Mouse (Mus musculus) T-helper 1 cell (primary cell): Measurements from ENCODE around the gene Gm47985.
"Not testable (repeated sequence)": the region's sequence is repeated elsewhere in the genome, so short reads cannot be mapped to it uniquely, and the experiment has no call there.

ENCODE experiments used
- in situ Hi-C: fragments of 300-600 bp; cut with MboI, MseI; formaldehyde crosslinking; loops from one replicate; pipeline ENCODE4 v1.15.1; 2025; ENCODE audit warnings: high pct_unique_total_duplicates

Gene Gm47985

DNA sequence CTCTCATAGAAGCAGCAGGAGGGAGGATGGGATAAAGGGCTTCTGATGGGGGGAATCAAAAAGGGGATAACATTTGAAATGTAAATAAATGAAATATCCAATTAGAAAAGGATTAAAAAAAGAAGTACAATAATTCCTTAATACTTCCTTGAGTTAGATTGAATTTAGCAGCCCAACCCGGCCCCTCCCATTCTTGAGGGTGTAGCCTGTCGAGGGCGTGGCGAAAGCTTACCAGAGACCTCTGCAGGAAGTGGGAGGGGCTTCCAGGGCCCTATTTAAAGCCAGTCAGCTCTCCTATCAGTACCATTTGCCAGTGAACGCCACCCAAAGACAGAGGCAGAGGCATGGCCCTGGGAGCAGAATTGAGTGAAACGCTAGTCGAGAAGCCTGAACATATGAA is at the start of gene Gm47985:
TSS of gene Gm47985 (plus strand) at position 272 of the 400 bp plus-strand sequence.
- in situ Hi-C loops: not testable (repeated sequence)

GRCm38 (mm10) chr1:151132686-151133085 is 49.7 kb upstream of the Gm47985 start:
- in situ Hi-C loops: no loop called here

GRCm38 (mm10) chr1:151138388-151138787 is 43.9 kb upstream of the Gm47985 start:
- in situ Hi-C loops: no loop called here

GRCm38 (mm10) chr1:151140956-151141355 is 41.4 kb upstream of the Gm47985 start:
- in situ Hi-C loops: no loop called here

DNA sequence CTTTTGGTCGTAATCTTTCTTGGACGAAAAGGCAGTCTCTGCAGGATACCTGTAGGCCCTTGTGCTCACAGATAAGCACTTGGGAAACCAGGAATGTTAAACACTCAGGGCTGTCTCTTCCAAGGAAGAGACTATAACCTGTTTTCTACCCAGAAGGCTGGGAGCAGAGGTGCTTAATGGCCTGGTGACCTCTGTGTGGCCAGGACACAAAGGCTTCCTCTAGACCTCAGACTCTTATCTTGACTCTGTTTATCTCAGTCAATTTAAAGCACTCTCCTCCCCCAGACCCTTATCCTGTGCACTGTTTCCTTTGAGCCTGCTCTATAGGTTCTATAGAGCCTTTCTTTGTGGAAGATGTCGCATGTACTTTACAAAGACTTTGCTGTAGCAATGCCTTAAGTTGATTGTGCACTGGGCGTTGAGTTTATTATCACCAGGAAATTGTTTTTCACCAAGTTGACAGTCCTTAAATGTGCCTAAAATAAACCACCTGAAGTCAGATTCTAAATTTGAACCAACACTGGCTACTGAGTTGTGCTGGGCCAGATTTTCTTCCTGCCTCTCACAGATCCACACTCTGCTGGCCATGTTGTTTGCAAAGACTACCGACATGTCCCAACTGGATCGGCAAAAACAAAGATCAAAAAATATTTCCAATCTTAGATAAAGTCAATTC is 37.7 kb upstream of the Gm47985 start:
- in situ Hi-C loops: no loop called here

GRCm38 (mm10) chr1:151147801-151148200 is 34.5 kb upstream of the Gm47985 start:
- in situ Hi-C loops: no loop called here

DNA sequence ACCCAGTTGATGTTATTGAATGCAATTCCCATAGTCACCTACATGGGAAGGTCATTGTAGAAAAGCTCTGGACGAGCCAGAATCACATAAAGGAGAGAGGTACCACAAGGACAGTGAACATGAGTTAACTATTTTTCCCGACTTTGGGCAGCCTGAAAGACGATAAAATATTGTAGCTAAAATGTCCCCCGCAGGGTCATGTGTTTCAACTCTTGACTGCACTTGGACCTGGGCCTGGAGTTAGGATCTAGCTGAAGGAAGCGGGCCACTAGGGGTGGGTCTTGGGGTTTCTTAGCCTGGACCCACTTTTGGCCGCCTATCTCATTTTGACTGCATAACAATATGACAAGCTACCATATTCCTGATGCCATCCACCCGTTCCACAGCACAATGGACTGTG is 32.1 kb upstream of the Gm47985 start:
- in situ Hi-C loops: no loop called here

- in situ Hi-C loops: no loop called here
Observed at GRCm38 (mm10) chr1:151151089-151151488, 31.2 kb upstream of the Gm47985 start.

DNA sequence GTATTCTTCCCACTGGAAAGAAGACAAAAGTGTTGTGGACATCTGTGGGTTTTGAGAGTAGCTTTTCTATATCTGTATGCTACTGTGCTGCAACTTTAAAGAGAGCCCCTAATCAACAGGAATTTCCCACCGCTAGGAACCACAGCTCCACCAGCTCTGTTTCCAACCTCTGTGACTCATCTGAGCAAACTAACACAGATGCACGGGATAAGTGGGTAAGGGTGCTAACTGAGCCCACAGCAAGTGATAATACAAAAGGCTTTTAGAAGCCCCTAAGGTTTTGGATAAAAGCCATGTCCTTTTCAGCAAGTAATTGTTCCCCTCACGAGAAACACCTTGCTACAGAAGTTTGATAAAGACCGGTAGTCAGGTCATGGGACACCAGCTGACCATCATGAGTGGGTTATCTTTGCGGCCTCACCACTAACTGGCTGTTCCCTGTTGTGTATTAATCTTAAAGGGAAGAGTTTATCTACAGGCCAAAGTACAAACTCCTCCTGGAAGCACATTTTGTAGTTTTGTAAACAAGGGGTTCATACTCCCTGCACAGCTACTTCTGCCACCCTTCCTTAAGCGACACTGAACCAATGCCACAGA is 29.2 kb upstream of the Gm47985 start:
- in situ Hi-C loops: no loop called here

- in situ Hi-C loops: not testable (repeated sequence)
Observed at GRCm38 (mm10) chr1:151154131-151154530, 28.2 kb upstream of the Gm47985 start.

GRCm38 (mm10) chr1:151156129-151156528 is 26.2 kb upstream of the Gm47985 start:
- in situ Hi-C loops: no loop called here

- in situ Hi-C loops: no loop called here
Observed at GRCm38 (mm10) chr1:151156777-151157632, 25.3 kb upstream of the Gm47985 start.

DNA sequence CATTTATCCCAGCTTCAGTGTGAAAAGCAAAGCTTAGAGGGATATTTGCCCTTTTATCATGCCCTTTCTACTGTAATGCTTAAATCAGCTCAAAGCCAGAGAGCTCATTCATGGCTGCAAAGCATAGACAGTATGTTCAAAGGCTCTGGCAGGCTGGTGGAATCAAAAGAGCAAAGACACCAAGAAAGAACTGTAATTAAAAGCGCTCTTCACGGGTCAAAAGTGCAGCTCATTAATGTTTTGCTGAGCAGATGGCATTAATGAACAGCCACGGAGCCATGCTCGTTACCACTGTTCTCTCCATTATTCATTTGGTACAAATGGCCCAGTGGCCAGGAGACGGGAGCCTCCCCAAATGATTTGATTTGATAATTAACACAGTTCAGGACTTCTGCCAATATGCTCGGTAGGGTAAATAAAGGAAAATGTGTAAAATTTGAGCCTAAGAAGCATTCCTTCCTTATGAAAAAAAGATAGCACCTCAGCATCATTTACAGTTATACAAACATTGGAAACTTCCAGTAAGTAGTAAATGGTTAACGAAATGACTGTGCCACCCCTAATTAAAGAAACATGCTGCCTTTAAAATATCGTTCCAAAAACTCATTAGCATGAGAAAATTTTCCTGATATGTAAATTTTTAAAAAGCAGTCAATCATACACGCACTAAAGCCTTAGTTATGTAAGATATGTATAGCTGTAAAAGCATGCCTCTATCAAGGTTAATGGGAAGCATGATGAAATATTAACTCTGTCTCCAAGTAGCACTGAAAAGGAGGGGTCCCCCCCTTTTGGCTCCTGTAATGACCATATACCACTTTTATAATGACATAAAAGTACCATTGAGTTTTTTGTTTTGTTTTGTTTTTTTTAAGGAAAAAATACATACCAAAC is 24.1 kb upstream of the Gm47985 start:
- in situ Hi-C loops: no loop called here

- in situ Hi-C loops: no loop called here
Observed at GRCm38 (mm10) chr1:151158857-151159510, 23.4 kb upstream of the Gm47985 start.

- in situ Hi-C loops: loop anchor here (5.0 kb wide), 1 partner anchor 74 kb away; no protein-coding TSS in a partner anchor
Observed at GRCm38 (mm10) chr1:151166031-151166430, 16.3 kb upstream of the Gm47985 start.

- in situ Hi-C loops: loop anchor here (5.0 kb wide), 1 partner anchor 75 kb away; no protein-coding TSS in a partner anchor
Observed at GRCm38 (mm10) chr1:151167297-151168047, 14.9 kb upstream of the Gm47985 start.

DNA sequence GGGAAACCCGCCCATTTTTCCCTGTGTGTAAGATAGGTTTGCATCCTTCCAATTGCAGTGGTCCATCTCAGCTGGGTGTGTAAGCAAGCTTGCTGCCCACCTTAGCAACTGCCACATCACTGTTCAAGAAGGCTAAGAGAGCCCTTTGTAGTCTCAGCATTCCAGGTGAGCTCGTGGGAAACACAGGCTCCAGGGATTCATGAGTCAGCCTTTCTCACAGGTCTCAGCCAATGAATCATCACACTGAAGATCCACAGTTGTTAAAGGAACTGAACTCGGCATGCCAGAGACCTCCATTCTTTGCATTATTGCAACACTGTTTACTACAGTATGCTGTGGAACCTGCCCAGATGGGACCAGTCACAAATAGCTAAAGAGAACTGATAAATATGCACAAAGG is 13.7 kb upstream of the Gm47985 start:
- in situ Hi-C loops: loop anchor here (5.0 kb wide), 1 partner anchor 76 kb away; no protein-coding TSS in a partner anchor

DNA sequence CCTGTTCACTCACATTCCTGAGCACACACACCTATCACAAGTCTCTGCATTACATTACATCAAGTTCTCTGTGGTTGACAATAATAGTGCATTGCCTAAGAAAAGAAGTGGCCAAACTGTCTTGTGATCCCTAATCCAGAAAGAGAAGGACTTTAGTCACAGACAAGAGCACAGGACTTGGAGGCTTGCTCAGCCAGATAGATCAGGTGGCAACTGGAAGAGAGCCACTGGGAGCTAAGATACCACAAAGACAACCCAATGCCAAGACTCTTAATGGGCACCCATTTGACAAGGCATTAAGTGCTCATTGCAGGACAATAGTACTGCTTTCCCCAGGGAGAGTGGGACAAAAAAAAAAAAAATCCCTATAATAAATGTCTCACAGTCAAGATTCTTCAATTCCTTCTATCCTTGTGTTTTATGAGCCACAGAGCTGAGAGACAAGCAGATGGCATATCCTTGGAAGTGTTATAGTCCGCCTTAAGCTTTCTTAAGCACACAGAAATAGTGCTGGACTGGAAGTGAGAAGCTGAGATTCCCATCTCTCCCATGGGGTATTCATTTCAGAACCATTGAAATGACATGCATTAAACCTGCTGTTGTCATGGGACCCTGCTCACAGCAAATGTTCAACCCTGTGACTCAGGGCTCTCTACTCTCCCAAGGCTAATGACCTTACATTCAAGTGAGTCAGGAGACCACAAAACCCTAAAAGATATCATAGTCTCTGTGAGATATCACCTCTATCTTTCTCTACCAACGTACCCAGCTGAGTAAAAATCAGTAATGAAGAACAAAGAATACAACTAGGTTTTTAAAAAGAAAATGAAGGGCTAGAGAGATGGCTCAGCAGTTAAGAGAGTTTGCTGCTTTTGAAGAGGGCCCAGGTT is 10.5 kb upstream of the Gm47985 start:
- in situ Hi-C loops: no loop called here
